Mouse (Mus musculus) neural tube, embryonic 11.5 days (tissue): Measurements from ENCODE around the gene Mettl8. TPM values are rescaled to one million over a fixed set of nuclear protein-coding genes. Genes with fewer than 3 reads are reported as not detected.

Source experiments
- ATAC-seq: fragments of 200-750 bp; cut with Nextera tagmentation; 2 replicates; pipeline ENCODE4 v1.8.0; 2017; ENCODE audit warnings: moderate number of reproducible peaks, mild to moderate bottlenecking, moderate TSS enrichment, moderate library complexity; ENCODE audit not compliant: insufficient read depth, low FRiP score, low TSS enrichment
- DNase-seq: peaks from one replicate; pipeline ENCODE4 v3.0.0-alpha.2; 2015; ENCODE audit warnings: low spot score
- H3K27ac ChIP-seq: fragments of 300-500 bp; sonication (generic); 2 replicates; pipeline ENCODE4 v1.5.1; 2014; ENCODE audit warnings: low read depth, mild to moderate bottlenecking, low read length
- H3K27me3 ChIP-seq: fragments of 300-500 bp; sonication (generic); 2 replicates; pipeline ENCODE4 v1.6.1; 2014; ENCODE audit warnings: mild to moderate bottlenecking, low read length, mixed read lengths; ENCODE audit not compliant: control insufficient read depth, insufficient read depth
- H3K36me3 ChIP-seq: fragments of 300-500 bp; sonication (generic); 2 replicates; pipeline ENCODE4 v1.6.1; 2014; ENCODE audit warnings: mild to moderate bottlenecking, low read length, moderate library complexity, mixed read lengths; ENCODE audit not compliant: control insufficient read depth, insufficient read depth
- H3K4me1 ChIP-seq: fragments of 300-500 bp; sonication (generic); 2 replicates; pipeline ENCODE4 v1.6.1; 2014; ENCODE audit warnings: low read length, mixed read lengths; ENCODE audit not compliant: control insufficient read depth, insufficient read depth
- H3K4me2 ChIP-seq: fragments of 300-500 bp; sonication (generic); 2 replicates; pipeline ENCODE4 v1.6.1; 2014; ENCODE audit warnings: low read depth, mild to moderate bottlenecking, moderate library complexity
- H3K4me3 ChIP-seq: fragments of 300-500 bp; sonication (generic); 2 replicates; pipeline ENCODE4 v1.5.1; 2014; ENCODE audit warnings: low read depth, low read length
- H3K9ac ChIP-seq: fragments of 300-500 bp; sonication (generic); 2 replicates; pipeline ENCODE4 v1.6.1; 2014; ENCODE audit warnings: mild to moderate bottlenecking, low read length
- H3K9me3 ChIP-seq: fragments of 300-500 bp; sonication (generic); 2 replicates; pipeline ENCODE4 v1.6.1; 2016; ENCODE audit warnings: low read length; ENCODE audit not compliant: control insufficient read depth
- WGBS: fragments of 180-500 bp; shearing (Covaris S2); extraction: QIAGEN DNeasy Blood & Tissue Kit; methylation state at CpG from one replicate; pipeline ENCODE4 v1.1.7; 2014; 5-methylcytosine and 5-hydroxymethylcytosine counted together
- polyA plus RNA-seq: library from polyadenylated mRNA; unstranded; fragments of >200 nt; fragmentation: Nextera tagmentation; extraction: Ambion mirVana; gene quantifications from 2 replicates; pipeline ENCODE4 v1.2.1, GENCODE M21; 2014

Gene Mettl8
- polyA plus RNA-seq, 1 experiment from 2014 or later: 21.4 TPM

- Histone ChIP-seq H3K9ac (no peak overlapping the region), H3K27me3 (no peaks in the 10 kb centered on the region), H3K4me3 (no peak overlapping the region), H3K36me3 (no peaks in the 10 kb centered on the region), H3K4me2 (no peak overlapping the region), H3K4me1 (no peaks in the 10 kb centered on the region), H3K9me3 (no peaks in the 10 kb centered on the region), H3K27ac (no peak overlapping the region)
- ATAC-seq (no peak), DNase-seq (no peak)
- 96% methylated on average over 1 of the region's 1 CpGs for WGBS
These were observed 121.9 kb downstream of the Mettl8 start for GRCm38 (mm10) chr2:70933516-70933915.

GRCm38 (mm10) chr2:70932965-70933364 is 122.4 kb downstream of the Mettl8 start:
- 84% methylated on average over 4 of the region's 4 CpGs for WGBS
- no peak overlapping the region for H3K27ac ChIP-seq
- H3K9me3 ChIP-seq: no peaks in the 10 kb centered on the region
- no peak overlapping the region for H3K4me2 ChIP-seq
- H3K36me3 ChIP-seq: no peaks in the 10 kb centered on the region
- no peak overlapping the region for H3K4me3 ChIP-seq
- no peak overlapping the region for H3K9ac ChIP-seq
- ATAC-seq (no peak), DNase-seq (no peak)
- H3K27me3 ChIP-seq: no peaks in the 10 kb centered on the region
- H3K4me1 ChIP-seq: no peaks in the 10 kb centered on the region

GRCm38 (mm10) chr2:70930631-70931288 is 124.6 kb downstream of the Mettl8 start:
- no peaks in the 10 kb centered on the region for H3K9me3 ChIP-seq
- WGBS: 90% methylated on average over 11 of the region's 11 CpGs
- no peaks in the 10 kb centered on the region for H3K36me3 ChIP-seq
- ATAC-seq: no peak
- H3K27me3 ChIP-seq: no peaks in the 10 kb centered on the region
- H3K4me1 ChIP-seq: no peaks in the 10 kb centered on the region
- H3K9ac ChIP-seq: no peak overlapping the region
- no peak overlapping the region for H3K4me2 ChIP-seq
- H3K27ac ChIP-seq: no peak overlapping the region
- no peak overlapping the region for H3K4me3 ChIP-seq
- no peak for DNase-seq

GRCm38 (mm10) chr2:70929714-70930113 is 125.7 kb downstream of the Mettl8 start:
- H3K27me3 ChIP-seq: no peaks in the 10 kb centered on the region
- H3K4me1 ChIP-seq: no peaks in the 10 kb centered on the region
- H3K9ac ChIP-seq: no peak overlapping the region
- no peak for ATAC-seq
- WGBS: 87% methylated on average over 11 of the region's 11 CpGs
- H3K4me3 ChIP-seq: no peak overlapping the region
- H3K9me3 ChIP-seq: no peaks in the 10 kb centered on the region
- H3K27ac ChIP-seq: no peak overlapping the region
- DNase-seq: no peak
- H3K36me3 ChIP-seq: no peaks in the 10 kb centered on the region
- no peak overlapping the region for H3K4me2 ChIP-seq

- Histone ChIP-seq H3K36me3 (no peaks in the 10 kb centered on the region), H3K27ac (no peak overlapping the region), H3K4me2 (no peak overlapping the region), H3K4me1 (no peaks in the 10 kb centered on the region), H3K9me3 (no peaks in the 10 kb centered on the region), H3K4me3 (no peak overlapping the region), H3K9ac (no peak overlapping the region), H3K27me3 (no peaks in the 10 kb centered on the region)
- ATAC-seq (no peak), DNase-seq (no peak)
- 93% methylated on average over 1 of the region's 1 CpGs for WGBS
These were observed 131.3 kb downstream of the Mettl8 start for GRCm38 (mm10) chr2:70924049-70924448.

GRCm38 (mm10) chr2:70922814-70923213 is 132.6 kb downstream of the Mettl8 start:
- Histone ChIP-seq H3K4me2 (no peak overlapping the region), H3K9me3 (no peaks in the 10 kb centered on the region), H3K9ac (no peak overlapping the region), H3K27me3 (no peaks in the 10 kb centered on the region), H3K27ac (no peak overlapping the region), H3K4me3 (no peak overlapping the region), H3K36me3 (no peaks in the 10 kb centered on the region), H3K4me1 (no peaks in the 10 kb centered on the region)
- ATAC-seq: no peak
- WGBS: 82% methylated on average over 6 of the region's 6 CpGs
- no peak for DNase-seq

- Histone ChIP-seq H3K4me3 (no peak overlapping the region), H3K4me1 (no peaks in the 10 kb centered on the region), H3K27me3 (no peaks in the 10 kb centered on the region), H3K9ac (no peak overlapping the region; the same call in 1 of the 2 replicates), H3K36me3 (no peaks in the 10 kb centered on the region), H3K4me2 (no peak overlapping the region), H3K27ac (no peak overlapping the region), H3K9me3 (no peaks in the 10 kb centered on the region)
- 65% methylated on average over 8 of the region's 8 CpGs for WGBS
- ATAC-seq (no peak), DNase-seq (no peak)
These were observed 134.3 kb downstream of the Mettl8 start for GRCm38 (mm10) chr2:70920937-70921596.

GRCm38 (mm10) chr2:70919913-70920522 is 135.4 kb downstream of the Mettl8 start:
- Histone ChIP-seq H3K4me3 (no peak overlapping the region), H3K27me3 (no peaks in the 10 kb centered on the region), H3K9me3 (no peaks in the 10 kb centered on the region), H3K27ac (no peak overlapping the region), H3K4me2 (no peak overlapping the region), H3K36me3 (no peaks in the 10 kb centered on the region), H3K4me1 (no peaks in the 10 kb centered on the region), H3K9ac (no peak overlapping the region)
- WGBS: 74% methylated on average over 2 of the region's 2 CpGs
- DNase-seq (no peak), ATAC-seq (no peak)

GRCm38 (mm10) chr2:70918516-70918915 is 136.9 kb downstream of the Mettl8 start:
- ATAC-seq (no peak), DNase-seq (no peak)
- no peaks in the 10 kb centered on the region for H3K9me3 ChIP-seq
- no peak overlapping the region for H3K27ac ChIP-seq
- no peaks in the 10 kb centered on the region for H3K4me1 ChIP-seq
- no peaks in the 10 kb centered on the region for H3K27me3 ChIP-seq
- WGBS: 76% methylated on average over 2 of the region's 2 CpGs
- no peak overlapping the region for H3K4me3 ChIP-seq
- H3K4me2 ChIP-seq: no peak overlapping the region
- H3K36me3 ChIP-seq: no peaks in the 10 kb centered on the region
- no peak overlapping the region for H3K9ac ChIP-seq
